Mouse (Mus musculus) CH12.LX (cell line): ENCODE data around the gene Col6a6.

Experiments used
- BHLHE40 ChIP-seq: IDR thresholded peaks from 2 replicates; pipeline ENCODE4 v1.6.1; 2011; ENCODE audit warnings: mild to moderate bottlenecking, low read depth, low read length, improper control_type of control experiment
- CHD2 ChIP-seq: IDR thresholded peaks from 2 replicates; pipeline ENCODE4 v1.6.1; 2011; ENCODE audit warnings: low read length, improper control_type of control experiment
- CTCF ChIP-seq, 2 experiments: IDR thresholded peaks in 1 of 2; conservative IDR thresholded peaks in 1 of 2; 2 replicates each; pipeline ENCODE4 v1.5.1; 2011 to 2012; ENCODE audit warnings: low read depth in 2 of 2, low read length in 2 of 2, improper control_type of control experiment in 1 of 2, inconsistent platforms in 1 of 2, mild to moderate bottlenecking in 1 of 2, moderate library complexity in 1 of 2
- EP300 ChIP-seq: IDR thresholded peaks from 2 replicates; pipeline ENCODE4 v1.6.1; 2011; ENCODE audit warnings: low read length, improper control_type of control experiment
- HCFC1 ChIP-seq: IDR thresholded peaks from 2 replicates; pipeline ENCODE4 v1.6.1; 2012; ENCODE audit warnings: low read depth, mild to moderate bottlenecking, inconsistent platforms, low read length, improper control_type of control experiment
- JUND ChIP-seq: conservative IDR thresholded peaks from 2 replicates; pipeline ENCODE4 v1.6.1; 2011; ENCODE audit warnings: low read depth, low read length, improper control_type of control experiment
- MAFK ChIP-seq: IDR thresholded peaks from 2 replicates; pipeline ENCODE4 v1.6.1; 2011; ENCODE audit warnings: low read length, improper control_type of control experiment; ENCODE audit not compliant: insufficient replicate concordance
- MYC ChIP-seq: IDR thresholded peaks from 2 replicates; pipeline ENCODE4 v1.6.1; 2011; ENCODE audit warnings: low read depth, mild to moderate bottlenecking, improper control_type of control experiment, low read length
- POLR2A ChIP-seq: IDR thresholded peaks from 2 replicates; pipeline ENCODE4 v1.6.1; 2011; ENCODE audit warnings: low read depth, mild to moderate bottlenecking, improper control_type of control experiment, low read length
- USF2 ChIP-seq: conservative IDR thresholded peaks from 2 replicates; pipeline ENCODE4 v1.6.1; 2011; ENCODE audit warnings: low read depth, low read length, improper control_type of control experiment
- ZC3H11A ChIP-seq: IDR thresholded peaks from 2 replicates; pipeline ENCODE4 v1.6.1; 2012; ENCODE audit warnings: low read depth, mild to moderate bottlenecking, inconsistent platforms, low read length, improper control_type of control experiment

GRCm38 (mm10) chr9:105739446-105739845 is 88.5 kb downstream of the Col6a6 start:
- TF ChIP-seq MYC (no peak), CTCF (conservative IDR thresholded peaks at IDR 0.05 in 1 of 2, IDR thresholded peaks at IDR 0.05 in 1 of 2; ENCODE audit: low read depth in 2 of 2, low read length in 2 of 2) (no peak), BHLHE40 (no peak), USF2 (no peak), EP300 (no peak), POLR2A (no peak), JUND (no peak), MAFK (no peak), ZC3H11A (no peak), CHD2 (no peak), HCFC1 (no peak)
